ENCODE assay signal across 8 mouse cellular contexts in genomic region chr15:4027671-4028410, GRCm38 (mm10). TPM values are rescaled to one million over a fixed set of nuclear protein-coding genes. Genes with fewer than 3 reads are reported as not detected.
DNase-seq lines count a peak whose midpoint lies in the region; ATAC-seq lines count a peak whose summit lies in the region.

No protein-coding gene starts in this region.

- ATAC-seq in hindbrain, embryonic 16.5 days: no peak
- ATAC-seq in midbrain, embryonic 11.5 days (ENCODE audit: low FRiP score): no peak

- peaks cover 6% of the 10 kb centered on the region for H3K4me1 ChIP-seq in brown adipose tissue, adult 24 weeks (ENCODE audit: control insufficient read depth, insufficient read depth, insufficient read length, low read length)
- peaks cover 12% of the 10 kb centered on the region for H3K4me1 ChIP-seq in hindbrain, embryonic 16.5 days (ENCODE audit: control insufficient read depth, insufficient read depth, low read depth, low read length)
- peaks cover 5% of the 10 kb centered on the region for H3K4me1 ChIP-seq in midbrain, embryonic 11.5 days (ENCODE audit: control insufficient read depth, insufficient read depth, low read length)

- H3K4me2 ChIP-seq in hindbrain, embryonic 16.5 days (ENCODE audit: low read length): peak overlapping the region; percentile 71
- peak overlapping the region; percentile 54 for H3K4me2 ChIP-seq in midbrain, embryonic 11.5 days

- H3K27ac ChIP-seq in brown adipose tissue, adult 24 weeks (replicated peaks; ENCODE audit: low read depth, low read length): 0 out of 2 replicates have a peak overlapping the region, but pooled peaks have one; percentile 23
- peak overlapping the region; percentile 99 for H3K27ac ChIP-seq in hindbrain, embryonic 16.5 days (ENCODE audit: low read depth, low read length)
- H3K27ac ChIP-seq in midbrain, embryonic 11.5 days (ENCODE audit: low read depth, low read length): no peak overlapping the region

- peak overlapping the region; percentile 88 for H3K4me3 ChIP-seq in brown adipose tissue, adult 24 weeks (ENCODE audit: insufficient read depth, low read depth, low read length)
- peak overlapping the region; percentile 98 for H3K4me3 ChIP-seq in hindbrain, embryonic 16.5 days (ENCODE audit: low read length)
- H3K4me3 ChIP-seq in midbrain, embryonic 11.5 days (ENCODE audit: low read depth, low read length): peak overlapping the region; percentile 73

- peak overlapping the region; percentile 93 for H3K9ac ChIP-seq in hindbrain, embryonic 16.5 days (ENCODE audit: low read depth, low read length)
- H3K9ac ChIP-seq in midbrain, embryonic 11.5 days (ENCODE audit: low read length): peak overlapping the region; percentile 84

- no peaks in the 10 kb centered on the region for H3K9me3 ChIP-seq in hindbrain, embryonic 16.5 days (ENCODE audit: control insufficient read depth, low read length)
- H3K9me3 ChIP-seq in midbrain, embryonic 11.5 days (ENCODE audit: control insufficient read depth, low read length): no peaks in the 10 kb centered on the region

- no peaks in the 10 kb centered on the region for H3K27me3 ChIP-seq in hindbrain, embryonic 16.5 days (replicated peaks; ENCODE audit: control insufficient read depth, insufficient read depth, low read length)
- peaks cover 3% of the 10 kb centered on the region for H3K27me3 ChIP-seq in midbrain, embryonic 11.5 days (ENCODE audit: control insufficient read depth, insufficient read depth, low read length)

- peak; percentile 45 for DNase-seq in kidney, adult 18-20 months
- DNase-seq in kidney, adult 11 months: no peak
- no peak for DNase-seq in midbrain, embryonic 11.5 days (ENCODE audit: low spot score, missing footprints)
- DNase-seq in layer of hippocampus, adult 18-20 months (ENCODE audit: low spot score in 2 of 2): no peak
- DNase-seq in layer of hippocampus, postnatal 14 days (ENCODE audit: low spot score in 2 of 2): no peak
- no peak for DNase-seq in spleen, postnatal 36 days (ENCODE audit: low spot score in 2 of 2)

- WGBS in hindbrain, embryonic 16.5 days: 12% methylated on average over 6 of the region's 6 CpGs
- 13% methylated on average over 6 of the region's 6 CpGs for WGBS in midbrain, embryonic 11.5 days

- H3K36me3 ChIP-seq in hindbrain, embryonic 16.5 days (ENCODE audit: control insufficient read depth, insufficient read depth, low read length): no peaks in the 10 kb centered on the region
- no peaks in the 10 kb centered on the region for H3K36me3 ChIP-seq in midbrain, embryonic 11.5 days (ENCODE audit: control insufficient read depth, insufficient read depth, low read length)

RNA-seq across cellular contexts. Expression of gene Oxct1, which starts 1.7 kb away (rescaled TPM):
- polyA plus RNA-seq in brown adipose tissue, adult 24 weeks (2012; ENCODE audit: insufficient read depth, insufficient read length, missing spikeins): 143 and 178 TPM in 2 replicates
- 412 and 495 TPM in 2 replicates for polyA plus RNA-seq in hindbrain, embryonic 16.5 days (2015; fragmentation: Nextera tagmentation; extraction: Ambion mirVana)
- polyA plus RNA-seq in midbrain, embryonic 11.5 days (2014; fragmentation: Nextera tagmentation; extraction: Ambion mirVana): 190 and 208 TPM in 2 replicates
- 100 to 1,000 TPM; 254 to 259 TPM for total RNA-seq in layer of hippocampus, adult 18-20 months (2021)
- total RNA-seq in layer of hippocampus, postnatal 14 days (2021): 100 to 1,000 TPM; 490 to 507 TPM

RNA-seq across cellular contexts. Expression of gene AW549877, which starts 32.3 kb away (rescaled TPM):
- polyA plus RNA-seq in brown adipose tissue, adult 24 weeks (2012; ENCODE audit: insufficient read depth, insufficient read length, missing spikeins): 45.9 and 49.1 TPM in 2 replicates
- polyA plus RNA-seq in hindbrain, embryonic 16.5 days (2015; fragmentation: Nextera tagmentation; extraction: Ambion mirVana): 34.4 and 41.6 TPM in 2 replicates
- polyA plus RNA-seq in midbrain, embryonic 11.5 days (2014; fragmentation: Nextera tagmentation; extraction: Ambion mirVana): 65.5 and 72.7 TPM in 2 replicates
- 10 to 100 TPM; 40.4 to 42.5 TPM for total RNA-seq in layer of hippocampus, adult 18-20 months (2021)
- 10 to 100 TPM; 41.8 to 43.6 TPM for total RNA-seq in layer of hippocampus, postnatal 14 days (2021)

RNA-seq across cellular contexts. Expression of gene Fbxo4, which starts 48.5 kb away (rescaled TPM):
- 15.9 and 18.9 TPM in 2 replicates for polyA plus RNA-seq in brown adipose tissue, adult 24 weeks (2012; ENCODE audit: insufficient read depth, insufficient read length, missing spikeins)
- 9.1 and 10.0 TPM in 2 replicates for polyA plus RNA-seq in hindbrain, embryonic 16.5 days (2015; fragmentation: Nextera tagmentation; extraction: Ambion mirVana)
- 5.6 and 7.1 TPM in 2 replicates for polyA plus RNA-seq in midbrain, embryonic 11.5 days (2014; fragmentation: Nextera tagmentation; extraction: Ambion mirVana)
- 1 to 10 TPM; 7.2 to 9.6 TPM for total RNA-seq in layer of hippocampus, adult 18-20 months (2021)
- total RNA-seq in layer of hippocampus, postnatal 14 days (2021): 1 to 10 TPM; 8.0 to 8.2 TPM
